Mouse (Mus musculus): ENCODE data around the gene Crybg2.

The Crybg2 gene

DNA sequence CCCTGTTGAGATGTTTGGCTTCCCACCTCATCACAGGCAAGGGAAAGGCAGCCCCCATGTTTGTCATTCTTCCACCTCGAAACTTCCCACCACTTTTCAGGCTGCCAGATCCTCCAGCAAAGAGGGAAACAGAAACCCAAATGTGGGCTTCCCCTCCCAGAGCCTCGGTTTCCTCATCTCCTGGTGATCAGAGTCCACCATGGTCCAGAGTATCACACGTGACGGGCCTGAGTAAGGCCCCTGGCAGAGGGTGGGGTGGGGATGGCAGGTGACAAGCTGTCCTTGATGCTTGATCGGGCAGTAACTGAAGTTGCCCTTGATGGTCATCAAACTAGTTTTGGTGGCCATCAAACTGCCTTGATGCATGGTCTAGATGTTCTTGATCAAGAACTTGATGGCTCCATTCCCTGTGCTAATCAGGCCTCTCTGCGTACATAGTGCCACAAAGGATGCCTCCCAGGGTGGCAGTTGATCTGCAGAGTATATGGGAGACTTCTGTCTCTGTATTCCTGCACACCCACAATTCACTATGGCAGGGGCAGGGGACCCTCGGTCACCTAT, 33.5 kb downstream of the Crybg2 start:
- DNase-seq (ENCODE audit: low spot score in 2 of 2), result no peak

DNA sequence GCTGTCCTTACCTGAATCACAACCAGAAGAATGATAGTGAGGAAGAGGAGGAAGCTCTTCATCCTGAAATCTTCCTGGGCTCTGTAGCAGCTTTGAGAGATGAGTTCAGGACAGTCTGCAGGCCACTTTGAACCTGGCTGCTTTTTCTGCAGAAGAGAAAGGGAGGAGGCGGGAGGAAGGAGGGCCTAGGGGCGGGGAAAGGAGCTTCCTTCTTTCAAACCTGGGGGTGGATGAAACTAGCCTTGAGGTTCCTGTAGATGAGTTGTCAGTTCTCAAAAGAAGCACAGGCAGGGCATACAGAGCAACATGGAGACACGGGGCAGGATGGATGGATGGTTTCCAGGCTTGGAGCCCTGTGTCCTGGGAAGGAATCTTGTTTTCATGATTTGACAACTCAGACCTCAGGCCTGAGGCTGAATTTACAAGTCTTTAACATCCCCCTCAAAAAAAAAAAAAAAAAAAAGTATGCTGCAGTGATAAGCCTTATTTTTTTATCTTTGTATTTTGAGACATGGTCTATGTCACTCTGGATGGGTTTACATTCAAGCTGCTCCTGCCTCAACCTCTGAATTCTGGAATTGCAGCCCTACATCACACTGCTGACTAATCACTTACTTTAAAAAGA, 34.4 kb downstream of the Crybg2 start, which contains the start of gene Cd52:
TSS of gene Cd52 (minus strand) at position 160 of the 625 bp plus-strand sequence.
- no peak for DNase-seq (ENCODE audit: low spot score in 2 of 2)

DNA sequence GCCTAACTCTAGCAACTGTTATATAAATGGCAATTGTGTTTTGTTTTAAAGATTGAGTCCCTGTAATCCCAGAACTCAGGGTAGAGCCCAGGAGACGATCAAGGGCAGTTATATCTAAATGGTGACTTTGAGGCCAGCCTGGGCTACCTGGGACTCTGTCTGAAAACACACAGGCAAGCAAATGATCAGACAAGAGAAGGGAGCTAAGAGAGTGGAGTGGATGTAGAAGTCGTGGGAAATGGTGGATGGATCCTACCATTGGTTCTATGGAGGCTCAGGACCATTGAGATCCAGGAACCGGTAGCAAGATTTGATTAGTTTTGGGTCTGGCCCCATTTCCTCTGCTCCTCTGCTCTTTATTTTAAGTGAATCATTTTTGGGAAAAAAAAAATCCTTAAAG, 35.5 kb downstream of the Crybg2 start:
- no peak for DNase-seq (ENCODE audit: low spot score in 2 of 2)

DNA sequence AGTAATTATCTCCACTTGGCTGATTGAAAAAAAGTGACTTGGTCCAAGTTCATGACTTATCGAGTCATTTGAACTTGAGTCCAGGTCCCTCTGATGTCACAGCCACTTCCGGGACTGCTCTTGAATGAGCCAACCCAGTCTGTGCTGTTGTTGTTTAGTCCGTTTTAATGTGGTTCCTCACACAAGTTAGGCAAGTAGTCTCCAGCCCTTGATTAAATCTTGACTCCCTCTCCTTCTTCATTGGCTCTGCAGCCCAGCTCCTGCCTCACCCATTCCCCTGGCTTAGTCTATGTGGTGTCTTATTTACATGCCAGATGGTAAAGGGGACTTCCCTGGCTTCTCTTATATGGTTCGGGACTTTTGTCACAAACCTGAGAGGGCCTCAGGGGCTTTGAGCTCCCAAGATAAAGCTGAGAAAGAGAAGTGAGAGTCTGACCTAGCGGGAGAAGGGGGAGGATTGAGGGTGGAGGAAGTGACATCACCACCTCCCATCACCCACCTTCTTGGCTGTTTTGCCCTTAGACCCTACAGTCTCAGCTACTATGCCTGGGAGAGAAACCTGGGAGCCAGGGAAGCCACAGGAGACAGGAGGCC, 36.5 kb downstream of the Crybg2 start:
- DNase-seq (ENCODE audit: low spot score in 2 of 2), result no peak

DNA sequence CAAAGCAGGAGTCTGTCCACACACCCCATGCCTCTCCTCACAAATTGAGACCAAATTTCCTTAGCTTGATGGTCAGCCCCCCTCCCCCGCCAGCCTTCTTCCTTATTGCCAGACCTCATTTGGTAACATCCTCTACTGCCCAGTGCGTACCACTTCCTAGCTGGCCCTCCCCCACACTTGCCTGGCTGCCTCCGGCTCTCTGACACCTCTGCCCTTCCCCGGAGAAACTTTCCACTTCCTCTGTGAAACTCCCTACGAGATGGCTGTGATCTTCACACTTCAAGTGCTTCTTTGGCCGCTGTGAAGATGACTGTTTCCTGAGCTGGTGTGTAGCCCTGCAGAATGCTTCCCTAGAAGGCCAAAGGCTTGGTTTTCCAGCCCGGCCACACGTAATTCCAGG, 38.0 kb downstream of the Crybg2 start:
- peak; percentile 68 to 73 for DNase-seq (ENCODE audit: low spot score in 2 of 2)

DNA sequence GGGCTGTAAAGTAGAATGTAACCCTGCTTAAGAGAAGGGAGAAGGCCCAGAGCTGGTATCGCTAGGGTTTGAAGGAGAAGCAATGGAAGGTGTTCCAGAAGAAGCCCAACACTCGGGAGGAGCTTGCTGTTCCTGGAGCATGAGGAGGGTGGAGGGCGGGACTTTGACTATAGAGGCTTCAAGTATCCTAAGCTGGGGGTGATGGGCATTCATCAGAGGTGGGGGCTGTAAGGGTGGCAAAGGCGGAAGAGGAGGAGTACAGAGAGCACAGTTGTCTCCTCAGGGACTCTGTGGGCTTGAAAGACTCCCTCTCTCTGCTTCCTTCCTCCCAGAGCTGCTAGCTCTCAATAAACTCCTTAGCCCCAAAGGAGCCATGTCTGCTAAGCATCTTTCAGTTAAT, 39.6 kb downstream of the Crybg2 start:
- no peak for DNase-seq (ENCODE audit: low spot score in 2 of 2)

DNA sequence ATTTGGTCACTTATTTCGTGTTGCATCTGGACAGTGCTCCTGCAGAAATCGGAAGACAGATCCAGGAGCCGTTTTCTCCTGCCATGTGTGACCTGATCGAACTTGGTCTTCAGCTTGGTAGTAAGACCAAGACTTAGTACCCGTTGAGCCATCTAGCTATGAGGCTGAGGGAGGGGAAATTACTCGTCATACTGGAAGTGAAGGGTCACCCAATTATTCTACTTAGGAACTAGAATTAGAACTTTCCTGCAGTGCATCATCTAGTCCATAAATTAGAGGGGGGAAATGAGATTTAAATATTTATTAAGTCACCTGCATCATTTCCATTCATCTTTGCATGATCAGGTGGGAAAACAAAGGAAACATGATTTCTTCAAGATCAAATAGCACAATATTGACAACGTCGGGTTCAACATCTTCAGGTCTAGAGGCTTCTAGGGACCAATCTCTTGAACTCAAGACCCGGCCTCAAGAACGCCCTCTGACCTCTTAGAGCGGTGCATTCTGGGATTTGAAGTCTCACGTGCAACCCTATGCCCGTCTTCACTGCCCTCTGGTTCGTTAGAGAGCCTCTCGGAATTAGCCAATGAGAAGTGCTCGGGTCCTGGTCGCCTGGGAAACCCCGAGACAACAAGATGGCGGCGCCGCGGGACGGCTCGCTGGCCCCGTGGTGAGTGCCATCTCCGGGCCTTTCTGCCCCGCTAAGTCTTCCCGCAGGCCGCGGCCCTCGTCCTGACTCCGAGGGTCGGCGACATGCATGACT, 41.5 kb downstream of the Crybg2 start, which contains the start of gene Ubxn11:
TSS of gene Ubxn11 (plus strand) at position 592 of the 763 bp plus-strand sequence.
- peak; percentile 95 to 97 for DNase-seq (ENCODE audit: low spot score in 2 of 2)

DNA sequence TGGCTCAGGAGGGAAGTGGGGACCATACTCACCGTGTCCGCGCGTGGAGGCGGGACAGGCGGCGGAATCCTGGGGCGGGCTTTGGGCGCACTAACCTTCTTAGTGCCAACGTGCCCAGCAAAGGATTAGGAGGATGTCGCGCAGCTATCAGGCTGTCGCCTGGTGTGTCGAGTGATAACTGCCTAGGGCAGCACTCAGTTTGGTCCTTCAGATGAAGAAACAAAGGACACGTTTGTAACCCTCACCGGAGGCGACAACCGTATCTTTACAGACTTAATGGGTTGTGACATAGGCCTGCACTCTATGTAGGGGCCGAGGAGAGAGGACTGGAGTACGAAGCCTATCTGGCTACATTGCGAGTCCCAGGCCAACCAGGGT, 42.1 kb downstream of the Crybg2 start:
- no peak for DNase-seq (ENCODE audit: low spot score in 2 of 2)

DNA sequence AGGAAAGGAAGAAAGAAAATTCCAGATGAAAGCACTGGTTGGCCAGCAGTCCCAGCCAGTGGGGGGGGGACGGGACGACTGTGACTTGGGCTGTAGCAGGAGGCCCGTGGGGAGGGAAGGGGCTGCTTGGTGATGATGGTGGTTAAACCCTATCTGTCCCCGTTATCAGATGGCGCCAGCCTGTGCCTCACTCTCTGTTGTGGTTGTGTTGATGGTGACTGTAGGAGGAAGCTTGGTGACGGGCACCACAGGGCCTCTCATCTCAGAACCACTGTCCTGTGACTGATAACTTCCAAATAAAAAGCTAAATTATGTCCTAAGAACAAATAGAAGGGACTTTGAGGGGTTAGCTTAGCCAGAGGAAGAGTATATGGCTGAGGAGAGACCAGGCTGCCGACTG, 45.5 kb downstream of the Crybg2 start:
- no peak for DNase-seq (ENCODE audit: low spot score in 2 of 2)

DNA sequence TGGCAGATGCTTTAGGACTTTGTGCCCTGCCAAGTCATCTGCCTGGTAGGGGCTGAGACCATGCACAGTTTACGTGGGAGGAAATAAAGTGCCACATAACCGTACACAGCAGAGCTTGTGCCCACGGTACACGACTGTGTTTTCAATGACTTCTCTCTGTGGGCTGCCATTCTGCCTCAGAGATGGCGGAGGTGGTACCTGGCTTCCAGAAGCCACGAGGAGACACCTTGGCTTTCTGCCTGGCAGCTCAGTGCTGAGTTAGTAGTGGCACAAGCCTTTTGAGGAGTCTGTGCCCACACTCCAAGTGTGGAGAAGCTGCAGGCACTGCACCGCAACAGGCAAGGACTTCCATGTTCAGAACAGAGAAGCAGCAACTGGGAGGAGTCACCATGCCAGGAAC, 47.1 kb downstream of the Crybg2 start:
- no peak for DNase-seq (ENCODE audit: low spot score in 2 of 2)

DNA sequence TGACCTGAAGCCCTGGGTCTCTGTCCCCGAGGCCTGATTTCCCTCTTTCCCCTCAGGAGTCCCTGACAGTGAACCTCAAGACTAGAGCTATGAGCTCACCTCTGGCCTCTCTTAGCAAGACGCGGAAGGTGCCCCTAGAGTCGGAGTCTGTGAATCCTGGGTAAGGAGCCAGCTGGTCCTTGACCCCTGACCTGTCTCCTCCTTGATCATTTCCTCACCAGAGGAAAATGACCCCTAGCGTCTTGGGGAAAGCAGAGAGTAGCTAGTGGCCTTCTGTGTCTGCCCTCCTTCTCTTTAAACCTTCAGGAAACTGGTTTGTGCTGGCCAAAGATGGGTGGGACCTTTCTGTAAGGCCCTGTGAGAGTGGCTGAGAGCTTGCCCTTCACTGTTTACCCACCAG, 47.6 kb downstream of the Crybg2 start:
- DNase-seq (ENCODE audit: low spot score in 2 of 2), result no peak

DNA sequence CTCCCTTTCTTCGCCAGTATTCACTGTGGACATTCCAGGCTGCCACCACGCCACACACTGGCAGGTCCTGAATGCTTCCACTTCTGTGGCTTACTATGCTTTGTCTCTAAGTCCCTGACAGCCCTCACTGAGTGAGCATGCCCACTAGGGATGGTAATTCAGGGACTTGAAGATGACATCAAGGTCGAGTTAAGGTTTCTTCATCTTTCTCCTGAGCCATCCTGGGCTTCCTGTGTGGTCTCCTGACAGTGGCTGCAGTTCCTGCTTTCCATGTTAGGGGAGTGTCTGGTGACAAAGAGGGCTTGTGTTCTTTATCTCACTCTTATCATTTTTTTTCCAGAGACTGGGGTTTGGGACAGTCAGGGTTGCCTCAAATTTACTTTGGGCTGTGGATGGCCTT, 50.0 kb downstream of the Crybg2 start:
- no peak for DNase-seq (ENCODE audit: low spot score in 2 of 2)

DNA sequence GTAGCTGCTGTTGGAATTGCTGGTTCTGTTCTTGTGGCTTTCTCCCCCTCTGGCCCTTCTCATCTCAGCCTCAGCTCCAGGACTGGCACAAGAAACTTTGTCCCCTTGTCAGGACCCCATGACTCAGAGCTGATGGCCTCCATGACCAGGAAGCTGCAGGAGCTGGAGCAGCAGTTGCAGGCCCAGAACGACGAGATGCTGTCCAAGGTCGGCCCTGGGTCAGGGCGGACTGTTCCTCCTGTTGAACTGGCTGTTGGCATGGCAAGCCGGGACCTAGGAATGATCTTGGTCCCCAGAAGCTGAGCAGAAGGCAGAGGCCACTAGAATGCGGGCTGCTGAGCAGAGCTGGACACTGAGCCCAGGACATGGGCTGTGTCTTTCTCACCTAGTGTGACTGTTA, 51.8 kb downstream of the Crybg2 start:
- no peak for DNase-seq (ENCODE audit: low spot score in 2 of 2)

DNA sequence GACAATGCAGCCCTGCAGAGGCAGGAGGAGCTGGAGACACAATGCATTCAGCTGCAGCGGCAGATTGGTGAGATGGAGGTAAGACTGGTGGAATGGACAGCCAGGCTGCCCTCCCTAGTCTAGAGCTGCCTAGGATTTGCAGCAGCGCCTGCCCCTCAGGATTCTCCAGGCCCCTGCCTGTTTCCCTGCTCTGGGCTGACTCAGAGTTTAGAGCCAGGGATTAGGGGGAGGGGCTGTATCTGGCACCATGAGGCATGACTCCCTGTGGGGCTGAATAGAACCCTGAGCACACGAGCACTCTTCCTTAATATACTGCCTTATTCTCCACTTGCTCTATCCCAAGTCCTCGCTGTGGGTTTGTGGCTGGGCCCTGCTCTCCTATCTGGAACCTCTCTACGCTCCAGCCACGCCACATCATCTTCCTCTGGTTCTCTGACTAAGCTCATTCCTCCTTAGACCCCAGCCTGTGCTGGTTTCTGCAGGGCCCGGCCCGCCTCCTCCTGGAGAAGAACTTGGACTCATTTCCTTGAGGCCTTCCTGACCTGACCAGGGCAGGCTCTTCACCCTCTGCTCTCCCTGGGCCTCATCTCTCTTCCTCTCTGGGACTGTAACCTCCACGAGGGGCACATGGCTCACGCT, 52.9 kb downstream of the Crybg2 start:
- DNase-seq (ENCODE audit: low spot score in 2 of 2), result no peak

DNA sequence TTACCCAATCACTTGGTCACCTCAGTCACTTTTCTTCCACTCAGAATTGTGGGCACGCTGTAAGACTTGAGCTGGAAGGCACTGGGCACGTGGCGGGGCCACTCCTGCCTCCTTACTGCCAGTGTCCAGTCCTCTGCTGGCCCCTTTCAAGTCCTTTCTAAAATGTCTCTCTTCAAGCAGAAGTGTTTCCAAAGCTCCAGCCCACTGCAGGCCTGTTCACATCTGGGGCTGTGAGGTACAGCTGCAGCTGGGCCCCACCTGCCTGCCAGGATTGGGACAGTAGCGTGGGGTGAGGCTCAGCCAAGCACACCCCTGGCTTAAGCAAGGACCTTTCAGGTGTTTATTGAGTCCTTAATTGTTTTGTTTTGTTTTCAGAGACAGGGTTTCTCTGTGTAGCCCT, 53.4 kb downstream of the Crybg2 start:
- DNase-seq (ENCODE audit: low spot score in 2 of 2), result no peak

DNA sequence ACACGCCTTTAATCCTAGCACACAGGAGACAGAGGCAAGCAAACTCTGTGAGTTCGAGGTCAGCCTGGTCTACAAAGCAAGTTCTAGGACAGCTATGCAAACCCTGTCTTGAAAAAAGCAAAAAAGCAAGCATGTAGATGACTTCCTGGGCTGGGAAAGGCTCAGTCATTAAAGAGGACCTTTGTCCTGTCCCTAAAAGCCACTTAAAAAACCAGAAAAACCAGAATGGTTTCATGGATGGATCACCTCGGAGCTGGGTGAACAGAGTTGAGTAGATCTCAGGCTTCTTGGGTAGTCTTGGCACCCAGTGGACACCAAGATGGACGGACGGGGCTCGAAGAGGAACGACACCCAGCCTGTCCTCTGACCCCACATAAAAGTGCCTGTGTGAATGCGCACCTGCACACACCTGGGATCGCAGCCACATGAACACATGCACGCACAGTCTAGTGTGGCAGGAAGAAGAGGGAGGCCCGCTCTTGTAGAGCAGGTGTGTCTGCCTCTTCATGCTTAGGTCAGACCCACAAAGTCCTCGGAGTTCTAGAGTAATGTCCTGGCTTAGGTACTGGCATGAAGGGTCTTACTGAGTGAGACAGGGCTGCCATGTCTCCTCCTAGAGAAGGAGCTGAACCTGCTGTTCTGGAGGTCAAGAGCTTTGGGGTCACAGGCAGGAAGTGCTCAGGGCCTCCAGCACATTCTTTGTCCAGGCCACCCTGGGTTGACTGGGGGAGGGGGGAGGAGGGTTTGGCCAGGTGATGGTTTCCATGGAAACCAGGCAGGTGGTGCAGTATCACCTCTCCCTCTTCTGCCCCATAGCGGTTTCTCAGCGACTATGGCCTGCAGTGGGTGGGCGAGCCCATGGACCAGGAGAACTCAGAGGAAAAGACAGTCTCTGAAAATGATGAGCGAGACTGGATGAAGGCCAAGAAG, 54.9 kb downstream of the Crybg2 start:
- DNase-seq (ENCODE audit: low spot score in 2 of 2), result no peak

DNA sequence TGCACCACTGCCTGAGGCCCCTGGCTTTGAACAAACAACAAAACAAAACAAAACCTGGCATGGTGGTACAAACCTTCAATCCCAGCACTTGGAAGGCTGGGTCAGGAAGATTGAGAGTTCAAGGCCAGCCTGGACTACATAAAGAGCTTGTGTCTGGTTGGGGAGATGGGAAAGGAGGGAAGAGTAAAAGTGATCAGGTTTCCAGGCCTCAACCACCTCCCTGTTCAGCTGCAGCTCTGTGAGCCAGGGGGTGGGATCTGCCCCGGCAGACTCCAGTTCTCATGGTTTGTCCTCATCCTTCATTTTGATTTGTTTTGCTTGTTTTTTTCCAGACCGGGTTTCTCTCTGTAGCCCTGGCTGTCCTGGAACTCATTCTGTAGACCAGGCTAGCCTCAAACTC, 55.9 kb downstream of the Crybg2 start:
- DNase-seq (ENCODE audit: low spot score in 2 of 2), result no peak

DNA sequence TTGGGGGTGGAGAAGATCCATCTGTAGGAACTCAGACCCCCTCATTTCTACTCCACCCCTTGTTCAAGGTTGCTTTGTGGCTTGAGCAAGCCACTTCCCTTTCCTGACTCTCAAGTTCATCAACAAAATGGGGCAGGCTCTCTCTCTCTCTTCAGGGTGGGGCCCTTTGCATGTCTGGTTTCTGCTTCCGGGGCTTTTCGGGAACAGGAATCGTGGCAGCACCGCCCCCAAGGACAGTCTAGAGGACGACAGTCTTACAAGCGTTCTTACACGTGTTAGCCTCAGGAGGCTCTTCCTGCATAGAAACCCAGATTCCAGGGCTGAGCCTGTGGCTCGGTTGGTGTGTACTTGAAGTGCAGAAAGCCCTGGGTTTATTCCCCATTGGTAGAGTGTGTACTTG, 56.4 kb downstream of the Crybg2 start:
- DNase-seq (ENCODE audit: low spot score in 2 of 2), result no peak

DNA sequence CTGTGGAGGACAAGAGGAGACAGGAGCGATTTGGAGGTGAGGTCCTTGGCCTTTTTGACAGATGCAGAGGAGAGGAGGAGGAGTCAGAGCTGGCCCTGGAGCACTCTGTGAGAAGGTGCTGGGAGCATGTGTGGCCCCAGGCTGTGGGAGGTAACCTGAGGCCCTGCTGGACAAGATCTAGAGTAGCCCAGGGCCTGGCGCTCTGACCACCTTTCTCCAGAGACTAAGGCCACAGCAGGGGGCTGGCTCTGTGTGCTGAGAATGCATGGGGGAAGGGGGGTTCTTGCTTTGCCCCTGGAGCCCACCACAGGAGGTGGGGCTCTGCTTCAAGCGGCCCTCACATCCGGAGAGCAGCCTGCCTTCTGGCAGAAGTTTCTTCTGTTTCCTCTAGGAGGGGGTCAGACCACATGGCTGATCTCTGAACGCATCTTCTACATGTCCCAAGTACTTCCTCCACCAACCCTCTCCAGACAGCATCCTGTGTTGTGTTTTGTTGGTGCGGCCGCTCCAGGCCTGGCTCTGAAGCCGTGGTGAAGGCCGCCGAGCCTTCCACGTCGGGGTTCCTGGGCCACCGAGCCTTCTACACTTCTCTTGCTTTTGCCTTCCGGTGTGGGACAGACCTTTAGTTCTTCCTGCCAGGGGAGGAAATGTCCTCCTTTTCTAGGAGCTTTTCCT, 57.6 kb downstream of the Crybg2 start:
- no peak for DNase-seq (ENCODE audit: low spot score in 2 of 2)

DNA sequence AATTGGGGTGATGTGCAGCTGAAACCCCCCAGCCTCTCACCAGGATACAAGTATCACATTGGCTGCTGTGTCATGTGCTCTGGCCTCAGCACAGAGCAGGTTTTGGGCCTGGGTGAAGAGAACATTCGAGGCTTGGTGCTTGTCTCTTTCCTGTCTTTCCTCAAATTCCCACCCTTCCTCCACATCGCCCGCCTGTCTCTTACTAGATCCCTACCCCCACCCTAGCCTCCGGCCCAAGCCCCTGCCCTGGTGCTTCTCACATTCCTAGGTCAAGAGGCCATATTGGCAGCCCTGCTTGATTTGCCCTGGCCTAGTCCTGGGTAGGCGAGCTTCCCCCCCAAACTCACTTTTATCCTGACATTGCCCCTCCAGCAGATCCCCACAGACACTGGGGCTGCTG, 58.4 kb downstream of the Crybg2 start:
- DNase-seq (ENCODE audit: low spot score in 2 of 2), result no peak

DNA sequence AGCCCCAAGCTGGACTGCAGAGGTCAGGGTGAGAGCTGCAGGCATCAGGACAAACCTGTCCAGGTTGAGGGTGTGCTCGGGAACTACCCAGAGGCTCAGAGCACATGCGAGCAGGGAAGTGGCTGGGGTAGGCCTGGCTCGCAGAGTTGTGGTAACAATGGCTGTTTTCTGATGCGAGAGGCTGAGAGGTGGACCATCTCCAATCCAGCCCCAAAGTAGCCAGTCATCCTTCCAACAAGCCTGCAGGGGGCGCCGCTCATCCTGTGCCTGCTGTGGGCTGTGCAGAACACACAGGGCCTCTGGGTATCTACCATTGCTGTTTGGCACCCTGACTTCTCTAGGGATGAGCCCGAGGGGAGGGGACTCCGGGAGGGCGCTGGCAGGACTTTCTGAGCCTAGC, 59.0 kb downstream of the Crybg2 start:
- no peak for DNase-seq (ENCODE audit: low spot score in 2 of 2)
